Mouse (Mus musculus): ENCODE measurements around the gene Gab3. TPM values are rescaled to one million over a fixed set of nuclear protein-coding genes. Genes with fewer than 3 reads are reported as not detected.
"Not testable (repeated sequence)": the region's sequence is repeated elsewhere in the genome, so short reads cannot be mapped to it uniquely, and the experiment has no call there.

Gene Gab3
- polyA plus RNA-seq, 1 experiment from 2014 or later, result 0.56 TPM

DNA sequence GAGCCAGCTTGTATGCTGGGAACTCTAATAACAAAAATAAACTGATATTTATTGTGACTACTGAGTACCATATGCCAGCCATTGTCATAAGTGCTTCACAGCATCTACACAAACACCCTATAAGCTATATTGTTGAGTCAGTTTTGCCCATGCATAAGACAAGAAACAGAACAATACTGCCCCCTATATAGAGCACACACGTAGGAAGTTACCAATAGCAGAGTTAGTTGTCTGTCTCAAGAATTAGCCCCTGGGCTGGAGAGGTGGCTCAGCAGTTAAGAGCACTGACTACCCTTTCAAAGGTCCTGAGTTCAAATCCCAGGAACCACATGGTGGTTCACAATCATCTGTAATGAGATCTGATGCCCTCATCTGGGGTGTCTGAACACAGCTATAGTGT is 396 bp upstream of the Gab3 start:
- DNase-seq (ENCODE audit: extremely low spot score, low spot score), result no peak
- Histone ChIP-seq H3K27ac (no peak overlapping the region), H3K36me3 (replicated peaks) (no peaks in the 10 kb centered on the region), H3K4me1 (no peaks in the 10 kb centered on the region; the same call in 1 of the 2 replicates), H3K4me3 (no peak overlapping the region), H3K27me3 (ENCODE audit: poor library complexity, severe bottlenecking) (no peaks in the 10 kb centered on the region), H3K9me3 (no peaks in the 10 kb centered on the region)
- 29% methylated on average over 1 of the region's 1 CpGs for WGBS

DNA sequence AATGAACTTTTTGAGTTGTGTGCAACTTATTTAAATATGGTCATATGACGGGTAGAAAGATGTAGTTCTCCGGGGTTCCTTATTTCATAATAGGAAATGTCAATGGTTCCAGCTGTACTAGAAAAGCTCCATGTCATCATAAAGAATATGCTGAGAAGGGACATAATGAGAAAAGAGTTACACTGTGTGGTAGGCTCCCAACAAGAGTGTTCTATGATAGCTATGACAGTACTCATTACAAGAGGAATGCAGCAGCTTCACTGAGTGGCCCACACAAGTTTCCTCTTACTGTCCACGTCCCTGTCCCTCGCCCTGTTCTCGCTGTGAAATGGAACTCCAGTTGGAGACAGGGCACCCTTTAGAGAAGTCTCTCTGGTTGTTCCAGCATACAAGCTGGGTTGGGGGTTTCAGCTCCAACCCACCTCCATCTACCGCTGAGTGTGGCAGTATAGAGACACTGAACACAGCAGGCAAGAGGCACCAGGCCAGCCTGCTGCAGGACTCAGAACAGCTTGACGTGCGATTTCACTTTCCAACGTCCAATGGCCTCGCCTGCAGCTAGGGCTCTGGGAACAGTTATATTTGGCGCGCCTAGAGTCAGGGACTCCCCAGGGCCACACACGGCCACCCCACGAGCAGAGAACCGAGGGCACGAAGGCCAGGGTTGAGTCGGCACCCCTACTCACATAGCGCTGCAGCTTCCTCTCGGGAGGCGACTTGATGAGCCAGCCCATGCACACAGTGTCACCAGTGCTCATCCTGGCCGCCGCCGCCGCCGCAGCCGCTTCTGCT is 1.1 kb downstream of the Gab3 start:
- 24% methylated on average over 26 of the region's 26 CpGs for WGBS
- H3K27me3 ChIP-seq (ENCODE audit: poor library complexity, severe bottlenecking), result no peaks in the 10 kb centered on the region
- peak; percentile 20 for DNase-seq (ENCODE audit: extremely low spot score, low spot score)
- H3K4me3 ChIP-seq, result peak overlapping the region; percentile 57
- no peaks in the 10 kb centered on the region for H3K9me3 ChIP-seq
- no peaks in the 10 kb centered on the region; the same call in 1 of the 2 replicates for H3K4me1 ChIP-seq
- peak overlapping the region; percentile 53 for H3K27ac ChIP-seq
- no peaks in the 10 kb centered on the region for H3K36me3 ChIP-seq (replicated peaks)

DNA sequence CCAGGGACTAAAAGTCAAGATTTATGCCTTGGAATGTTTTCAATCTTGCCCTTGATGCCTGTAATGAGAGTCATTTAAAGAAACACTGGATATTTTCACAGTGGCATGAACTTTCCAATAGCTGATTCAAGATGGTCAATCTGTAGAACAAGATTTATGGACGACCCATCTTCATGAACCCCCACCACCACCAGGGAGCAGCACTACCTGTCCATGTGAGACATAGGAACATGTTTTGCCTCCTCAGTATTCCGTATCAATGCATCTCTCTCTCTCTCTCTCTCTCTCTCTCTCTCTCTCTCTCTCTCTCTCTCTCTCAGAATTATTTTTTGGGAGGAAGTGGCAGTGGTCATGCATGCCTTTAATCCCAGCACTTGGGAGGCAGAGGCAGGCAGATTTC is 2.9 kb downstream of the Gab3 start:
- DNase-seq (ENCODE audit: extremely low spot score, low spot score), result no peak
- Histone ChIP-seq H3K4me1 (no peaks in the 10 kb centered on the region; the same call in 1 of the 2 replicates), H3K36me3 (replicated peaks) (no peaks in the 10 kb centered on the region), H3K27me3 (ENCODE audit: poor library complexity, severe bottlenecking) (no peaks in the 10 kb centered on the region), H3K27ac (no peak overlapping the region), H3K4me3 (no peak overlapping the region), H3K9me3 (no peaks in the 10 kb centered on the region)
- WGBS, result 58% methylated on average over 2 of the region's 2 CpGs

DNA sequence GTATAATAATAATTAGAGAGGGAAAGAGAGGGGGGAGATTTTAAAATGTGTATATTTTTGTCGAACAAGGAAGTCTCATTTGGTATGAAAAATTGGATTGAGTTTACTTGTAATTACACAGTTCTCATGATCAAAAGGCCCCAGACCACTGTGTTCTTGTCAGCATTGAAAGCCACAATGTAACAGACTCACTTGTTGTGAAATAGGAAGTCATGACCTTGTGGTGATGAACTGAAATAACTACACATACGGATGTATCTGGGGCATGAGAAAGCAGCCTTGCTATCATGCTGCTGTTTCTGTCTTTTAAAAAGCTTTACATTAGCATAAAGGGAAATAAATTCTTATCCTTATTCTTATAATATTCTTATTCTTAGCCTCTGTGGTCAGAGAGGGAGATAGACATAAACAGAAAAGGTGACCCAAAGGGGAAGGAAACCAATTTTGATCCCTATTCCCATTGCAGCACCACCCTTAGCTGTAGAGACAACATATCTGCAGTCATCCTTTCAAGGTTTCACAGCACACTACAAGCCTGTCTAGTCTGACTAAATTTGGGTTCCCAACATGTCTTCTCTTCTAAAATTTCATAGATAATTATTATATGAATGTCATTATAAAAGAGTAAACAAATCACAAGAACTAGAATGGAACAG is 29.0 kb downstream of the Gab3 start:
- no peaks in the 10 kb centered on the region for H3K27me3 ChIP-seq (ENCODE audit: poor library complexity, severe bottlenecking)
- H3K4me3 ChIP-seq, result no peak overlapping the region
- no peak for DNase-seq (ENCODE audit: extremely low spot score, low spot score)
- H3K27ac ChIP-seq, result no peak overlapping the region
- WGBS, result 87% methylated on average over 2 of the region's 2 CpGs
- no peaks in the 10 kb centered on the region for H3K36me3 ChIP-seq (replicated peaks)
- no peaks in the 10 kb centered on the region for H3K4me1 ChIP-seq
- no peaks in the 10 kb centered on the region for H3K9me3 ChIP-seq

DNA sequence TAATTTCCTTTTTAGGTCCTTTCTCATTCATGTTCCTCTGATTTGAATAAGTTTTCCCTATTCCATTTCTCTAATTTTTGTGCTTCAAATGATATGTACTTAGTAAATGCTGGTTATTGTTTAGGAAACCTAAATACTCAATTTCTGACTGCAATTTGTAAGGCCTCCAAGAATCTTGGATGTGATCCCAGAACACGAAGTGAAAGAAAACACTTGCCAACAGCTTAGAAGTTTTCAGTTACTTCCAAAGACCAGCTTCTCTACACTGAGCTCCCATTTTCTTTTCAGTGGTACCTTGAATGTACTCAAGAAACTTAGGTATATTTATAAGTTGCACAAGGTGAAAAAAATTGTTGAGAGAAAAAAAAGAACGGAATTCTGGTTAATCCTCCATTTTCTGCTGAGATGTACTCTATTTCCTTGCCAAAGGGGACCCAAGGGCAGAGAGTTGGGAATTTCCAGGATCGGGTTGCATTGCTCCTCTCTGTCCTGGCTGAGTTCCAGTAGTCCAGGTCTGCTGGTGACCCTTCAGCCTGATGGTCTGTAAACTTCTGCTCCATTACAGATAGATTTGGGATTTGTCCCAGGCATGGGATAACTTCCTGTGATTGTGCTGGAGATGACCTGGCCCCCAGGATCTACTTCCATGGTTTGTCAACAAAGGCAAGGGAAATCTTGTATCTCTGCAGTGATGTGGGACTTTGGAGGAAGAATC is 38.2 kb downstream of the Gab3 start:
- Histone ChIP-seq H3K27ac (no peak overlapping the region), H3K4me3 (no peak overlapping the region), H3K4me1 (no peaks in the 10 kb centered on the region), H3K36me3 (replicated peaks) (no peaks in the 10 kb centered on the region), H3K27me3 (ENCODE audit: poor library complexity, severe bottlenecking) (no peaks in the 10 kb centered on the region), H3K9me3 (no peaks in the 10 kb centered on the region)
- DNase-seq (ENCODE audit: extremely low spot score, low spot score), result no peak
- 78% methylated on average over 3 of the region's 3 CpGs for WGBS

DNA sequence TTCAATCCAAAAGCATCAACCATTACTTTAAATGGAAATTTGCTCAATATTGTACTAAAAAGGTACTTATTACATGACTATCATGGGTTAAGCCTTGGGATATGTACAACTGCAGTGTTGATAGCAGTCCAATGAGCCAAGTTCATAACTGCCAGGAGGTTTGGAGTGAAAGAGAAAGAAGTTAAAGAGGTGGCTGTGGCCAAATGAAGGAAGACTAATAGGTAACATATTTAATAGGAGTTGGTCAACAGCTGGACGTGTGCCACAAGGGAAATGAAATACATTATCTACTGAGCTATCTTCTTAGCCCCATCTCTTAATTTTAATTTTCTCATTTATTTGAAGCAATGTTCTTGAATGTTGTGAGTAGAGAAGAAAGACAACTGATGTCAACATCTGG is 39.3 kb downstream of the Gab3 start:
- Histone ChIP-seq H3K4me1 (no peaks in the 10 kb centered on the region), H3K27me3 (ENCODE audit: poor library complexity, severe bottlenecking) (no peaks in the 10 kb centered on the region), H3K36me3 (replicated peaks) (no peaks in the 10 kb centered on the region), H3K4me3 (no peak overlapping the region), H3K27ac (no peak overlapping the region), H3K9me3 (no peaks in the 10 kb centered on the region)
- WGBS, result 91% methylated on average over 1 of the region's 1 CpGs
- DNase-seq (ENCODE audit: extremely low spot score, low spot score), result no peak

DNA sequence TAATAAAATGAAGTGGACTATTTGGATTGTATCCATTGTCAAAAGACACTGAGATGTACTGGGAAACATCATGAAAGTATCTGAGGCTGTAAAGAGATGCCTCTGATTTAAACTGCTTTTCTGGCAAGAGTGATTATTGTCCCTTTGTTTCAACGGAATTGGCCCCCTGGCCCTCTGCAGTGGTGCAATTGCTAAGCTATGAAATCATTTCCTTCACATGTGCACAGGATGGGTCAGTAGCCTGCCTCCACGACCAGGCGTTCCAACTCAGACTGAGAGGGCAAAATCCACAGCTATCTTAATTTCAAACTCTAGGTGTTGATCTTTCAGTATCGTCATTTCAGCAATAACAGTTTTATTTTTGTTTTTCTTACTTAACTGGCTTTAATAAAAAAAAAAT is 40.7 kb downstream of the Gab3 start:
- H3K4me1 ChIP-seq, result no peaks in the 10 kb centered on the region
- H3K27me3 ChIP-seq (ENCODE audit: poor library complexity, severe bottlenecking), result no peaks in the 10 kb centered on the region
- WGBS, result 78% methylated on average over 4 of the region's 4 CpGs
- DNase-seq (ENCODE audit: extremely low spot score, low spot score), result no peak
- H3K36me3 ChIP-seq (replicated peaks), result no peaks in the 10 kb centered on the region
- no peaks in the 10 kb centered on the region for H3K9me3 ChIP-seq
- no peak overlapping the region for H3K27ac ChIP-seq
- H3K4me3 ChIP-seq, result no peak overlapping the region

DNA sequence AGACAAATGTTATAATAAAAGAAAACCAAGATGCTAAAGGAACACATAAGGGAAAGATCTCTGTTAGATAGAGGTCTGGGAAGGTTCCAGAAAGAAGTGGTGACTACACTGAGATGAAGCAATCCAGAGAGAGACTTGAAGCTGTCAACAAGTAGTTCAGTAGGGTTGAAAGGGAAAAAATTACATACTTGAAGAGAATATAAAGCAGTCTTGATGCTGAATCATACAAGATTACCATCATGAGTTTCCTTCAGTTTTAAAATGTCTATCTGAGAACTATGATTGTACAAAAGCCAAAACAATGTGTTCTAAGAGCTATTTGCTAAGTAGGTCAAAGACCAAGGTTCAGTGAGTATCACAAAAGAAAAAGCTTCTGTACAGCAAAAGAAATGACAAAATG is 48.6 kb downstream of the Gab3 start:
- Histone ChIP-seq H3K36me3 (replicated peaks) (no peaks in the 10 kb centered on the region), H3K27ac (no peak overlapping the region), H3K9me3 (no peaks in the 10 kb centered on the region), H3K4me3 (no peak overlapping the region), H3K27me3 (ENCODE audit: poor library complexity, severe bottlenecking) (no peaks in the 10 kb centered on the region), H3K4me1 (no peaks in the 10 kb centered on the region)
- DNase-seq (ENCODE audit: extremely low spot score, low spot score), result no peak

DNA sequence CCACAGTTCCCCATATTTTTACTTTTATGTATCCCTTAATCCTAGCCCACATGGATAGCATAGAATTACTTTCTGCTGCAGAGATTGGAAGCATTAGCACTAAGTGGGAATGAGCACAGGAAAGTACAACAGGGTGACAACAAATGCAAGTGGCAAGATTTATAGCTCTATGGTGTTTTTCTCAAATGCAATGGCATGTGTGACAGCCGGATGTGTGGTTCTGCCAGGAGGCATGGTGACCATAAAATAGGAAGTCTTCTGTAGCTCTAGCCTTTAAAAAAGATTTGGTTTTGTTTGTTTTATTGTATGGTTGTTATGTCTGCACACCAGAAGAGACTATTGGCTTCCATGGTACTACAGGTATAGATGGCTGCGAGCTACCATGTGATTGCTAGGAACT is 50.1 kb downstream of the Gab3 start:
- Histone ChIP-seq H3K4me3 (no peak overlapping the region), H3K27me3 (ENCODE audit: poor library complexity, severe bottlenecking) (no peaks in the 10 kb centered on the region), H3K4me1 (no peaks in the 10 kb centered on the region), H3K27ac (no peak overlapping the region), H3K36me3 (replicated peaks) (no peaks in the 10 kb centered on the region), H3K9me3 (no peaks in the 10 kb centered on the region)
- DNase-seq (ENCODE audit: extremely low spot score, low spot score), result no peak
- WGBS, result 91% methylated on average over 2 of the region's 2 CpGs

DNA sequence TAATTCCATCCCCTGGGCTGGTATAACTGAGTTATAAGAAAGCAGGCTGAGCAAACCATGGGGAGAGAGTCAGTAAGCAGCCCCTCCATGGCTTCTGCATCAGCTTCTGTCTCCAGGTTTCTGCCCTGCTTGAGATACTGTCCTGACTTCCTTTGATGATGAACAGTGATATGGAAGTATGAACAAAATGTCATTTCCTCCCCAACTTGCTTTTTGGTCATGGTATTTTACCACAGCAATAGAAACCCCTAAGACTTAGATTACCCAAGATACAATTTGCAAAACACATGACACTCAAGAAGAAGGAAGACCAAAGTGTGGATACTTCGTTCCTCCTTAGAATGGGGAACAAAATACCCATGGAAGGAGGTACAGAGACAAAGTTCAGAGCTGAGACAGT is 51.2 kb downstream of the Gab3 start:
- not testable (repeated sequence) for DNase-seq (ENCODE audit: extremely low spot score, low spot score); H3K27ac ChIP-seq; H3K9me3 ChIP-seq; H3K36me3 ChIP-seq (replicated peaks); H3K4me3 ChIP-seq; H3K27me3 ChIP-seq (ENCODE audit: poor library complexity, severe bottlenecking); H3K4me1 ChIP-seq
- 76% methylated on average over 1 of the region's 1 CpGs for WGBS

DNA sequence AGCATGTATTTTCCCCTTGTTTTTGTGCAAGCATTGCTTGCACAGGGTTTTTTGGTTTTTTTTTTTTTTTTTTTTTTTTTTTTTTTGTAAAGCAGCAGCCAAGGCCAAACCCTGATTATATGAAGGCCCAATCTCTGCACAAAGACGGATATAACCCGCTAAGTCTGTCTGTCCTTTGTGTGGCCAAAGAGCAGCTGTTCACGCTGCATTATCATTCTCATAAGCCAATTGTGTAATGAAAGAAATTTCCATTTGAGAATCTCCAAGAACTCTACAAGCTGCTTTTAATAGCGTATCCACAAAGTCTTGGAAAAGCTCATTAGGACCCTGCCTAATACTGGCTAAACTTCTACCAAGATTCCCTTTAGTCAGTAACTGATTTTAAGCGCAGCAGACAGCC is 101.5 kb downstream of the Gab3 start:
- DNase-seq (ENCODE audit: extremely low spot score, low spot score), result no peak
- Histone ChIP-seq H3K9me3 (no peaks in the 10 kb centered on the region), H3K36me3 (replicated peaks) (no peaks in the 10 kb centered on the region), H3K27me3 (ENCODE audit: poor library complexity, severe bottlenecking) (no peaks in the 10 kb centered on the region), H3K4me1 (no peaks in the 10 kb centered on the region), H3K27ac (no peak overlapping the region), H3K4me3 (no peak overlapping the region)
- 87% methylated on average over 5 of the region's 5 CpGs for WGBS

DNA sequence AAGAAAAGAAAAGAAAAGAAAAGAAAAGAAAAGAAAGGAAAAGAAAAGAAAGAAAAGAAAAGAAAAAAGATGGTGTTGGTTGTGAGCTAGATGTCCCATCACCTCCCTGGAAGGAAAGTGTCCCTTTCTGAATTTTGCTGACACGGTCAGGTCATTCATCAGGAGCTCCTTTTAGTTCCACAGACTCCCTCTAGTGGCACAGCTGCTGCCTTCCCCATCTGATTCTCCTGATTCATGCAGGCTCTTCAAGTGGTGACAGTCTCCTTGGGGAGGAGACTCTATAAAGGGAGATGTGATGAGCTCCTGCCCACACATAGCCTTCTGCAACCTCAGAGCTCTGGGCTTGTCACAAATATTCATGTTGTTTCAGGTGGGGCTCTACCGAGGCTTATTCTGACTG is 122.4 kb downstream of the Gab3 start:
- DNase-seq (ENCODE audit: extremely low spot score, low spot score); H3K27ac ChIP-seq; H3K4me1 ChIP-seq; H3K36me3 ChIP-seq (replicated peaks); H3K9me3 ChIP-seq; H3K27me3 ChIP-seq (ENCODE audit: poor library complexity, severe bottlenecking); H3K4me3 ChIP-seq: not testable (repeated sequence)
- 27% methylated on average over 1 of the region's 2 CpGs for WGBS

DNA sequence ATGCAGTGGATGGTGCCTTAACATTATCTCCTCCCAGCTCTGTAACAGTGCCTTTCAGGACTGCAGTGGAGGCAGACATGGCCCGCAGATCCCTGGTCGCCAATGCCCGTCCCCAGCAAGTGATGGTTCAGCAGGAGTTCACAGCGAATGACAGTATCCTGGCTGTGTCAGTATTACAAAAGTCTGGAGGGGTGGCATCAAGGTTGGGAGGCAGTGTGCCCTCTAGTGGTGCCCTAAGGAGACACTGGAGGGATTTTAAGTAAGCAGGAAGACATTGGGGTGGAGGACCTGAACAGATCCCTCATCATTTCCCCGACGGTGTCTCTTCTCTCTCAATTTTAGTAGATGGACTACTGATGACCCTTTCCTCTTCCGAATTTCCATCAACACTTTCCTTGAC is 126.1 kb downstream of the Gab3 start:
- not testable (repeated sequence) for DNase-seq (ENCODE audit: extremely low spot score, low spot score); H3K27ac ChIP-seq; H3K4me1 ChIP-seq; H3K27me3 ChIP-seq (ENCODE audit: poor library complexity, severe bottlenecking); H3K4me3 ChIP-seq; H3K9me3 ChIP-seq; H3K36me3 ChIP-seq (replicated peaks)
- 80% methylated on average over 7 of the region's 7 CpGs for WGBS

Data from forebrain, embryonic 10.5 days (tissue).